ENCODE assay signal across 24 mouse cellular contexts in the genomic region with DNA sequence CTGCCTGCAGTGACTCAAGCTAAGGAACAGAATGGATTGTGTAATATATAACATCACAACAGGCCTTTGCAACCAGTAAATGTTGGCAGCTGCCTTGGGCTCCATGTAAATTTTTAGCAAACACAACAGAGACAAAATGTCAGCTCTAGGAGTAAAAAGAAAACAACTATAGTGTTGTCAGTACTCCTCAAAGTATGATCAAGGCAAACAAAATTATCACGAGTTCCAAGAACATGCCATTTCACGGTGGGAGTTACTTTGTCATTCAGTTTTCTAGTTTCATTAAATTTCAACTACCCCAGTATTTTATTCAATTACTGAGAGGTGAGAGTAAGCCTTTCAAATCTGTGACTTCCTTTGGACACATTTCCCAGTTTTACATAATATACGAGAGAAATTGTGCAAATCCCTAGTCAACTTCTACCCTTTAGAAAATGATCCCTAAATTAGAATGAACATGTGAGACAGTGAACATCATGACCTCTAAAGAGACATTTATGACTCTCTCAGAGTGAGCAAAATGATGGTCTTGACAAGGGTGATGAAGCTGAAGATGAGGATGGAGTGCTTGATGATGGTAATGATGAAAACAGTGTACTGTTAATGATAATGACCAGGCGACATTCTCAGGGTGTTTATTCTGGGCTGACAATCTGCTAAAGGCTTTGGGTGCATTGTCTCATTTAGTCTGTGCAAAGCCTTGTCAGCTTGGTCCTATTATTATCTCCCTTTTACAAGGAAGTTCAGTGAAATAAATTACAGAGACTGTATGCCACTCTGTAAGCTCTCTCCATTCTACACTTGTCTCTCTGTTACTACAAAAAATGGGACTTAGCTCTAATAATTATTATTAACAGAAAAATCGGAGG.
A peak's percentile ranks its signal among the peaks of the same experiment; 100 is the strongest.
DNase-seq lines count a peak whose midpoint lies in the region; ATAC-seq and TF ChIP-seq lines count a peak whose summit lies in the region.
"Had no signal": no experiment of that assay in that cellular context is flagged by ENCODE, and none has a peak within 500 bp of the region (broad histone marks: within the 10 kb centered on the region; RNA-seq: fewer than 3 reads in every experiment).

No protein-coding gene starts in this region.

- no peak overlapping the region for H3K9ac ChIP-seq in hindbrain, embryonic 14.5 days
- H3K9ac ChIP-seq in forebrain, embryonic 14.5 days (ENCODE audit: low read length): no peak overlapping the region
- no peak overlapping the region for H3K9ac ChIP-seq in midbrain, embryonic 14.5 days (replicated peaks; ENCODE audit: low read length)
- H3K9ac ChIP-seq: liver, embryonic 12.5 days; liver, postnatal 0 days; midbrain, embryonic 13.5 days had no signal

- no peak for TF ChIP-seq POLR2A in brain, embryonic 14.5 days (IDR thresholded peaks at IDR 0.05; ENCODE audit: borderline replicate concordance, extremely low read depth, insufficient read depth, insufficient read length, poor library complexity, severe bottlenecking)

- H3K4me1 ChIP-seq in hindbrain, embryonic 14.5 days (replicated peaks; ENCODE audit: control insufficient read depth, insufficient read depth, low read length): peaks cover 3% of the 10 kb centered on the region; the same call in 1 of the 2 replicates
- H3K4me1 ChIP-seq in hindbrain, embryonic 10.5 days (replicated peaks): no peaks in the 10 kb centered on the region
- peaks cover 9% of the 10 kb centered on the region; the same call in 1 of the 2 replicates for H3K4me1 ChIP-seq in forebrain, embryonic 14.5 days (ENCODE audit: control insufficient read depth, insufficient read depth, low read length)
- H3K4me1 ChIP-seq in midbrain, embryonic 14.5 days (ENCODE audit: control insufficient read depth, insufficient read depth, low read length): no peaks in the 10 kb centered on the region
- no peaks in the 10 kb centered on the region for H3K4me1 ChIP-seq in embryonic facial prominence, embryonic 10.5 days
- H3K4me1 ChIP-seq: liver, embryonic 12.5 days; midbrain, embryonic 13.5 days had no signal

- 0 out of 2 replicates have a peak overlapping the region, but pooled peaks have one; percentile 38 for H3K27ac ChIP-seq in hindbrain, embryonic 14.5 days
- no peak overlapping the region for H3K27ac ChIP-seq in hindbrain, embryonic 10.5 days
- H3K27ac ChIP-seq in forebrain, embryonic 14.5 days (ENCODE audit: low read depth, low read length): no peak overlapping the region
- H3K27ac ChIP-seq in midbrain, embryonic 14.5 days (replicated peaks; ENCODE audit: low read depth, low read length): no peak overlapping the region
- H3K27ac ChIP-seq in embryonic facial prominence, embryonic 10.5 days (replicated peaks): no peak overlapping the region
- H3K27ac ChIP-seq: liver, embryonic 12.5 days; macrophage; midbrain, embryonic 13.5 days; stomach, postnatal 0 days had no signal

- no peak; the same call in 1 of the 2 replicates for ATAC-seq in hindbrain, embryonic 14.5 days (ENCODE audit: low FRiP score)
- peak; percentile 80 for ATAC-seq in forebrain, embryonic 14.5 days
- no peak for ATAC-seq in midbrain, embryonic 14.5 days (ENCODE audit: low FRiP score, low TSS enrichment)
- ATAC-seq: CD4-positive, CD25-positive, alpha-beta regulatory T cell, adult 4 months; liver, embryonic 12.5 days; liver, postnatal 0 days had no signal

- no peaks in the 10 kb centered on the region for H3K9me3 ChIP-seq in hindbrain, embryonic 14.5 days (ENCODE audit: control insufficient read depth, low read length)
- H3K9me3 ChIP-seq in hindbrain, embryonic 10.5 days: no peaks in the 10 kb centered on the region
- no peaks in the 10 kb centered on the region for H3K9me3 ChIP-seq in forebrain, embryonic 14.5 days (replicated peaks; ENCODE audit: control insufficient read depth, low read length)
- no peaks in the 10 kb centered on the region for H3K9me3 ChIP-seq in midbrain, embryonic 14.5 days (ENCODE audit: control insufficient read depth, low read length)
- H3K9me3 ChIP-seq in embryonic facial prominence, embryonic 10.5 days: no peaks in the 10 kb centered on the region
- H3K9me3 ChIP-seq: liver, embryonic 12.5 days; midbrain, embryonic 13.5 days had no signal

- H3K4me3 ChIP-seq in hindbrain, embryonic 14.5 days (replicated peaks; ENCODE audit: low read length): no peak overlapping the region
- H3K4me3 ChIP-seq in hindbrain, embryonic 10.5 days: no peak overlapping the region
- H3K4me3 ChIP-seq in forebrain, embryonic 14.5 days (ENCODE audit: low read depth, low read length): no peak overlapping the region
- no peak overlapping the region for H3K4me3 ChIP-seq in midbrain, embryonic 14.5 days (replicated peaks; ENCODE audit: low read depth, low read length)
- no peak overlapping the region for H3K4me3 ChIP-seq in embryonic facial prominence, embryonic 10.5 days
- H3K4me3 ChIP-seq: liver, embryonic 12.5 days; midbrain, embryonic 13.5 days had no signal

- WGBS in hindbrain, embryonic 14.5 days: 78% methylated on average over 5 of the region's 5 CpGs
- WGBS in hindbrain, embryonic 10.5 days: 89% methylated on average over 5 of the region's 5 CpGs
- WGBS in forebrain, embryonic 14.5 days: 32% methylated on average over 5 of the region's 5 CpGs
- WGBS in midbrain, embryonic 14.5 days: 84% methylated on average over 5 of the region's 5 CpGs
- WGBS in embryonic facial prominence, embryonic 10.5 days: 84% methylated on average over 5 of the region's 5 CpGs

- no peaks in the 10 kb centered on the region for H3K36me3 ChIP-seq in hindbrain, embryonic 14.5 days (replicated peaks; ENCODE audit: control insufficient read depth, insufficient read depth)
- H3K36me3 ChIP-seq in hindbrain, embryonic 10.5 days: no peaks in the 10 kb centered on the region
- H3K36me3 ChIP-seq in forebrain, embryonic 14.5 days (ENCODE audit: control insufficient read depth, insufficient read depth, low read length): no peaks in the 10 kb centered on the region
- no peaks in the 10 kb centered on the region for H3K36me3 ChIP-seq in midbrain, embryonic 14.5 days (ENCODE audit: control insufficient read depth, insufficient read depth, low read length)
- no peaks in the 10 kb centered on the region for H3K36me3 ChIP-seq in embryonic facial prominence, embryonic 10.5 days (replicated peaks)
- H3K36me3 ChIP-seq: liver, embryonic 12.5 days; midbrain, embryonic 13.5 days had no signal

- H3K4me2 ChIP-seq in hindbrain, embryonic 14.5 days (replicated peaks): no peak overlapping the region
- H3K4me2 ChIP-seq in forebrain, embryonic 14.5 days (ENCODE audit: low read length): no peak overlapping the region
- no peak overlapping the region for H3K4me2 ChIP-seq in midbrain, embryonic 14.5 days (ENCODE audit: low read length)
- H3K4me2 ChIP-seq: liver, embryonic 12.5 days; midbrain, embryonic 13.5 days had no signal

- no peak for DNase-seq in hindbrain, embryonic 14.5 days (ENCODE audit: low spot score)
- DNase-seq in hindbrain, embryonic 10.5 days (ENCODE audit: low spot score): no peak
- peak; percentile 72 for DNase-seq in brain, embryonic 14.5 days (ENCODE audit: low read depth)
- peak; percentile 45 for DNase-seq in forebrain, embryonic 14.5 days (ENCODE audit: low spot score)
- no peak for DNase-seq in midbrain, embryonic 14.5 days
- DNase-seq in embryonic facial prominence, embryonic 10.5 days (ENCODE audit: low spot score): no peak
- no peak for DNase-seq in urinary bladder, adult 2 months (ENCODE audit: low spot score)
- DNase-seq: adrenal gland, postnatal 25 days; cerebellum, adult 8-10 months; cerebellum, postnatal 25 days; heart, postnatal 14 days; kidney, adult 11 months; kidney, postnatal 36 days; layer of hippocampus, postnatal 36 days; left cerebral cortex, postnatal 4 days; liver, postnatal 0 days; right cerebral cortex, postnatal 4 days; thymus, adult 2 months; thymus, postnatal 36 days had no signal

- no peaks in the 10 kb centered on the region for H3K27me3 ChIP-seq in hindbrain, embryonic 14.5 days (ENCODE audit: control insufficient read depth, insufficient read depth, low read length)
- H3K27me3 ChIP-seq in hindbrain, embryonic 10.5 days (ENCODE audit: insufficient read depth, poor library complexity, severe bottlenecking): no peaks in the 10 kb centered on the region
- H3K27me3 ChIP-seq in forebrain, embryonic 14.5 days (replicated peaks; ENCODE audit: control insufficient read depth, insufficient read depth, low read length): 0 out of 2 replicates have a peak, but pooled peaks cover under 1% of the 10 kb centered on the region
- H3K27me3 ChIP-seq in midbrain, embryonic 14.5 days (ENCODE audit: control insufficient read depth, insufficient read depth, low read length): no peaks in the 10 kb centered on the region
- H3K27me3 ChIP-seq in embryonic facial prominence, embryonic 10.5 days (replicated peaks; ENCODE audit: low read depth, poor library complexity, severe bottlenecking): no peaks in the 10 kb centered on the region
- H3K27me3 ChIP-seq: liver, embryonic 12.5 days; midbrain, embryonic 13.5 days had no signal

- no peak for TF ChIP-seq CTCF in brain, embryonic 14.5 days (IDR thresholded peaks at IDR 0.05; ENCODE audit: borderline replicate concordance, extremely low read depth, insufficient read depth, insufficient read length)

Comparison
In these comparisons a context has a peak if more than half of its experiments do, and no peak if none do; other contexts are left out.
1. DNase-seq: peak in brain, embryonic 14.5 days (single experiment) and forebrain, embryonic 14.5 days (single experiment); none in hindbrain, embryonic 14.5 days (single experiment), hindbrain, embryonic 10.5 days (single experiment), midbrain, embryonic 14.5 days (single experiment), embryonic facial prominence, embryonic 10.5 days (single experiment) and urinary bladder, adult 2 months (single experiment).